Mouse (Mus musculus) heart, postnatal 14 days (tissue): Measurements from ENCODE around the gene Nedd4. TPM values are rescaled to one million over a fixed set of nuclear protein-coding genes. Genes with fewer than 3 reads are reported as not detected.
A peak's percentile ranks its signal among the peaks of the same experiment; 100 is the strongest.
"Not testable (repeated sequence)": the region's sequence is repeated elsewhere in the genome, so short reads cannot be mapped to it uniquely, and the experiment has no call there.

Experiments used
- DNase-seq, 2 experiments: peaks; one replicate each; pipeline ENCODE4 v3.0.0; 2021 to 2022
- intact Hi-C: fragments of 180-260 bp; cut with DNase I; formaldehyde crosslinking; loops from one replicate; pipeline ENCODE4 v1.15.1; 2025
- long read RNA-seq, 2 experiments: library from polyadenylated mRNA; stranded (forward); transcript quantifications; one replicate each; pipeline ENCODE4 v2.0.0; 2021
- total RNA-seq, 2 experiments: library from RNA; stranded (reverse); gene quantifications; 2 replicates each; pipeline ENCODE4 v1.2.3; 2021

The Nedd4 gene
- total RNA-seq, result 100 to 1,000 TPM; 405 to 416 TPM
- long read RNA-seq, experiment 1, full-length matches to known transcripts, result 207 of 267 reads
- long read RNA-seq, experiment 1, partial matches to known transcripts, result 40 of 267 reads
- long read RNA-seq, experiment 1, other reads (novel, unspliced or antisense), result 20 of 267 reads
- long read RNA-seq, experiment 2, full-length matches to known transcripts, result 211 of 253 reads
- long read RNA-seq, experiment 2, partial matches to known transcripts, result 29 of 253 reads
- long read RNA-seq, experiment 2, other reads (novel, unspliced or antisense), result 13 of 253 reads

DNA sequence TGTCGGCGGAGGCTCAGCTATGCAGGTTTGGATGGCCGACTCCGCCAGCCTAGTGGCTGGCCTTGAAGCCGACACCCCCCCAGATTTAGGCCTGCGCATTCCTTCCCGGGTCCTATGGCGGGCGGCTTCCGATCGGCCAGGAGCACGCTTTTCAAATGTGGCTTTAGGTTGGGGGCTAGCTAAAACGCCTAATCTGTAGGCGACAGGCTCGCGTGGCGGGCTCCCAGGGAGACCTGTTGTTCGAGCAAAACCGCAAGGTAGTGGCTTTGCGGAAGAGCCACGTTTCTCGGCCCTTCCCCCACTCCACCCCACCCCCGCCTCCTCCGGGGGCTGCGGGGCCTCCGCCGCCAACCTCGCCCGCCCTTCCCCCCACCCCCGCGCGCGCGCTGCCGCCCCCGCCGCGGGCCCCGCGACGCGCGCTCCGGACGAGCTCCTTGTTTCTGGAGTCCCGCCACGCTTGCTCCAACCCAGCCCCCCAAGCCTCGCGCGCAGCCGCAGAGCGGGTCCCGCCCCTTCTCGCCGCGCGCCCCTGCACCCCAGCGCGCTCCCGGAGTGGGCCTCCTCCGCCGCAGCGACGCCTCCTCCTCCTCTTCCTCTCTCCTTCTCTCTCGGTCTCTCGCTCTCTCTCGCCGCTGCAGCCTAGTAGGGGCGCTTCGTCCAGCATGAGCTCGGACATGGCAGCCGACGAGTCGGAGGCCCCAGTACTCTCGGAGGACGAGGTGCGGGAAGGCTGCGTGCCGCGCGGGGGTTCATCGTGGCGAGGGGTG is at the start of gene Nedd4:
Gene Nedd4, plus strand, starts transcription at position 452 of the 767 bp plus-strand sequence.
- peak; percentile 98 for DNase-seq
- intact Hi-C loops, result loop anchor here (2.0 kb wide), 1 partner anchor 21 kb away; no protein-coding TSS in a partner anchor

DNA sequence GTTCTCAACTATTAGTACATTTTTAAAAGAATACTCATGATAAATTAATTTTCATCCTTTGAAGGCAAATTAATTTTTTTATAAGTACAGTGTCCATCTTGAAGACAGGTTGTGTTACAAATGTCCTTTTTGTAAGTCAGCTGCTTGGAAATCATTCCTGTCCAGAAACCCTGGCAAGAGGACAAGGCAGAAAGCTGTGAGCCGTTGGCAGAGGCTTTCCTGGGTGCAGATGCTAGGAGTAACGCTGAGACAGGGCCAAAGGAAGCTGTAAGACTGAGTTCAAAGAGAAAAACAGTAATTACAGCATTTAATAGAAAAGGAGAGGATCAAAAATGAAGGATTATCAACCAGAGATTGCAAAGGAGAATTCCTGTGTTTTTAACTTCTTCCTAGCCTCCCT is 48.3 kb upstream of the Nedd4 start:
- peak; percentile 17 to 34 for DNase-seq
- intact Hi-C loops, result no loop called here

DNA sequence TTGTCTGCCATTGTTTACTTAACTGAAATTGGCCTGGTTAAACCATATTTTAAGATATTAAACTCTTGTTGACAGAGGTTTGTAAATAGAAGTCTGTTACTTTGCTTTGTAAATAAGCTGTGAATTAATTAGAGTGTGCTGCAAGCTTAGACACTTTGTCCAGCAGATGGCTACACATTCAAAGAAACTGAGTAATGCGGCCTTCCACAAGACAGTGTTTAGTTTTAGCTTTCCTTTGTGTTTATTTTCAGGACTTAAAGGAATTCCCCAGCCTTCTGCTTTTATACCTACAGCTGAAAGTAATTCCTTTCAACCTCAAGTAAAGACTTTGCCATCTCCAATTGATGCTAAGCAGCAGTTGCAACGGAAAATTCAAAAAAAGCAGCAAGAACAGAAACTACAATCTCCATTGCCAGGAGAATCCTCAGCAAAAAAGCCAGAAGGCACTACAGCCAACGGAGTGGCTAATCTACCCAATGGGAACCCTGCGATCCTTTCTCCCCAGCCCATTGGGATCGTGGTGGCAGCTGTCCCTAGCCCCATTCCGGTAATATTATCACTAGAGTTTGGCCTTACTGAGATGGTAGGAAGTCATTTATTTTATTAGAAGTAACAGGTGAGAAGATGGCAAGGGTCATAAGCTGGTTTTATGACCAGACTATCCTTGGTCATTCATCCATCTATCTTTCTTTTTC is 47.2 kb upstream of the Nedd4 start:
- intact Hi-C loops, result no loop called here
- no peak for DNase-seq

DNA sequence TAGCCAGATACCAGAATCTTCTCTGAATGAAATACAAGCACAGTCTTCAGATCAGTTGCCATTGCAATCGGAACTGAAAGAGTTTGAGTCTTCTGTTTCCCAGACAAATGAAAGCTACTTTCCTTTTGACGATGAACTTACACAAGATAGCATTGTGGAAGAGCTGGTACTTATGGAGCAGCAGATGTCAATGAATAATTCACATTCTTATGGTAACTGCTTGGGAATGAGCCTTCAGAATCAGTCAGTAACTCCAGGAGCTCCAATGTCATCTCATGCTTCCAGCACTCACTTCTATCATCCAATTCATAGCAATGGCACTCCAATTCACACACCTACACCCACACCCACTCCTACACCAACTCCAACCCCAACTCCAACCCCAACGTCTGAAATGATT is 44.1 kb upstream of the Nedd4 start:
- intact Hi-C loops, result no loop called here
- DNase-seq, result no peak

DNA sequence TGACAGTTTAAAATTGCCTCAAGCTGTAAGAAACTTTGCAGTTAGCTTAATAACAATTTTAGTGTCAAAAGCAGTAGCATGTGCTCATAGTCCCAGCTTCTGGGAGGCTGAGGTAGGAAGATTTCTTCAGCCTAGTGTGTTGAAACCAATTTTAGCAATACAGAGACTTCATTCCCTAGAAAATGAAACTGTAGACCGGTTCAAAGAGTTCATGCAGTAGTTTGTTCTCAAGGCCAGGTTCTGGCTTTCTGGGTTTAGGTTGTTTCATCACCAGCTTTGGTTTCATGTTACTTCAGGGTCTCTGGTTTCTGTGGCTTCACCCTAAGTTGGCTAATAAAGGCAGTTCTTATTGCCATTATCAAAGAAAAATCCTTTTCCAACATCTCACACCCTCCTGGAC is 38.5 kb upstream of the Nedd4 start:
- intact Hi-C loops, result no loop called here
- no peak for DNase-seq

DNA sequence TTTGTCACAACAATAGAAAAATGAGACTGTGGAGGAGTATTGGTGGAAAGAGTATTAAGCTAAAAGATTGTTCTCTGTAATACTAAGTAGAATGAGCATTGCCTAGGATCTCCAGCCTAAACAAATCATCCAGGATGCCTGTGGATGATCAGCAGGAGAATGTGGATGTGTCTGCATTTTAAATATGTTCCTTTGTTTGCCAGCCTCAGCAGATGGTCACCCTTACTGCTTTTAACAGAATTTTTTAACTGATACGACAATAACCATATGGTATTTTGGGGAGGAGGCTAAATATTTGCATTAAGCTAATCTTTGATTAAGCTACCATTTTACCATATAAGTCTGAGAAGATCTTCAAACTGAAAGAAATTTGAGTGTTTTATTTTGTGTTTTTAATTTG is 34.5 kb upstream of the Nedd4 start:
- no peak for DNase-seq
- intact Hi-C loops, result no loop called here

DNA sequence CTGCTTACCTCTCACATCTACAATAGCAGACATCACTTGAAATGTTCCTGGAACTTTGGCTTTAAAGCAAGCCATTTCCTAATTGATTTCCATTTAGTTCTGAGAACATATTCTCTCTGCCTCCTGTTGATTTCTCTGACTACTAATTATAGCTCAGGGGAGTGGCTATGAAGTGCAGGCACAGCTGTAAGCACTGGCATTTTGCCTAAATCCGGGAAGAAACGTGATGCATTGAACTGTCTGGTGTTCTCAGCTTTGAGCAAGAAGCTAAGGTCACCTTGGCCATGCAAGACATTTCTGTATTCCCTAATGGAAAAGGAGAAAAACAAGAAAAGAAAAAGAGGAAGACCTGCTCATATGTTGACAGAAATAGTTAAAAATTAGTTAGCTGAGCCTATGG is 33.6 kb upstream of the Nedd4 start:
- peak; percentile 46 to 72 for DNase-seq
- intact Hi-C loops, result no loop called here

DNA sequence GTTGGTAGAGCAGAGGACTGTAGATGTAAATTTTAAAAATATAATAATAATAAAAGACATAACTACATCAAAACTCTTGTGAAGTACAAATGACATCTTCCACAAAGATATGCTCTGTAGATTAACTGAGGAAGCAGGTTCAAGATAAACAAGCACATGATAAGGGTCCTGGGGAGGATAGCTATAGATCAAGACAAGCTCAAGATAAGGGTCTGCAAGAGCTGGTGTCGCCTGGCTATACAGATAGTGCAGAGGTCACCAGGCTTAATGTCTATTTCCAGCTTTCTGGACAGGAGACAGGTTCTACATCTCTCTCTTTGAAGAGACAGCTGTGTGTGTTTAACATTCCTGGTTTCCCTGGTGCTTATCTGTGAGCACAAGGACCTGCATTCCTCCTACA is 29.9 kb upstream of the Nedd4 start:
- no peak for DNase-seq
- intact Hi-C loops, result no loop called here

DNA sequence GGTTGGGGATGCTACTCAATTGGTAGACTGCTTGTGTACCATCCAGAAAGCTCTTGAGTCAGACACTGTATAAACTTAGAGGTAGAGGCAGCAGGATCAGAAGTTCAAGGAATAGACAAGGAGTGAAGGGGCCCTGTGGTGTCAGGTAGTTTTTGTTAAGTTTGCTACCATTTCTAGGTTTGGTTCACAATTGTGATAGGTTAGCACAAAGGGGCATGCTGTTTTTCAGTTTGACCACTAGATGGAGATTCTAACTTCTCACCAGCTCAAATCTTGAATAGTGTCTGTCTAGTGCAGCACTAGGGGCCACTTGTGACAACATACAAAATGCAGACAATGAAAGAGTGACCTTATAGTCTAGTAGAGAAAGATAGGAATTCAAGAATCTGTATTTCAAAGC is 27.0 kb upstream of the Nedd4 start:
- intact Hi-C loops, result loop anchor here (1.0 to 2.0 kb wide), 2 partner anchors 30 to 37 kb away; no protein-coding TSS in a partner anchor
- DNase-seq, result peak in 1 of 2 experiments; percentile 23

DNA sequence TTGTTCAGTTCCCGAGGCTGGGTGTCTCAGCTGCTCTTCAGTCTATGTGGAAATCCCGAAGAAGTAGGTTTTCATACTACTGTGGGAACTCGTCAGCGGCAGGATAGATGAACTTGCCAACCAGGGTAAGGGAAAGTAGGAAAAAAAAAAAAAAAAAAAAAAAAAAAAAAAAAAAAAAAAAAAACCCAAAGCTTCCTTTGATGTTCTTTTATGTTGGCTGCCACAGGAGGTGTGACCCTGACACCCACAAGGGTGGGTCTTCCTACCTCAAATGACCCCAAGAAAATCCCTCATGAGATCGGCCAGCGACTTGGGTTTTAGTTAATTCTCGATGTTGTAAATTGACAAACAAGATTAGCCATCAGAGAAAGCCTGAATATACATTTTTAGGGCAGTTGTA is 25.6 kb upstream of the Nedd4 start:
- DNase-seq, result no peak
- intact Hi-C loops, result no loop called here

DNA sequence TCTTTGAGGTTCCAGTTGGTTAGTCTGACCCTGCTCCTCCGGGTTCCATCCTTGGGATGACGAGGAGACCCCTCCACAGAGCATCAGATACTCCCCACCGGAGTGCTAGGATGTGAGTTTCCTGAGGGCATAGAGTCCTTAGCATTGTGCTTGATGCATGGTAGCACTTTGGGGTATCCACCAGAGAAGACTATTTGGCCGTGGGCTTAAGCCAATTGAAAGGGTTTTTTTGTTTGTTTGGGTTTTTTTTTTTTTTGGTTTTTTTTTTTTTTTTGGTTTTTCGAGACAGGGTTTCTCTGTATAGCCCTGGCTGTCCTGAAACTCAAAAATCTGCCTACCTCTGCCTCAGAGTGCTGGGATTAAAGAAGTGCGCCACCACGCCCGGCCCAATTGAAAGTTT is 24.9 kb upstream of the Nedd4 start:
- intact Hi-C loops, result no loop called here
- no peak for DNase-seq

DNA sequence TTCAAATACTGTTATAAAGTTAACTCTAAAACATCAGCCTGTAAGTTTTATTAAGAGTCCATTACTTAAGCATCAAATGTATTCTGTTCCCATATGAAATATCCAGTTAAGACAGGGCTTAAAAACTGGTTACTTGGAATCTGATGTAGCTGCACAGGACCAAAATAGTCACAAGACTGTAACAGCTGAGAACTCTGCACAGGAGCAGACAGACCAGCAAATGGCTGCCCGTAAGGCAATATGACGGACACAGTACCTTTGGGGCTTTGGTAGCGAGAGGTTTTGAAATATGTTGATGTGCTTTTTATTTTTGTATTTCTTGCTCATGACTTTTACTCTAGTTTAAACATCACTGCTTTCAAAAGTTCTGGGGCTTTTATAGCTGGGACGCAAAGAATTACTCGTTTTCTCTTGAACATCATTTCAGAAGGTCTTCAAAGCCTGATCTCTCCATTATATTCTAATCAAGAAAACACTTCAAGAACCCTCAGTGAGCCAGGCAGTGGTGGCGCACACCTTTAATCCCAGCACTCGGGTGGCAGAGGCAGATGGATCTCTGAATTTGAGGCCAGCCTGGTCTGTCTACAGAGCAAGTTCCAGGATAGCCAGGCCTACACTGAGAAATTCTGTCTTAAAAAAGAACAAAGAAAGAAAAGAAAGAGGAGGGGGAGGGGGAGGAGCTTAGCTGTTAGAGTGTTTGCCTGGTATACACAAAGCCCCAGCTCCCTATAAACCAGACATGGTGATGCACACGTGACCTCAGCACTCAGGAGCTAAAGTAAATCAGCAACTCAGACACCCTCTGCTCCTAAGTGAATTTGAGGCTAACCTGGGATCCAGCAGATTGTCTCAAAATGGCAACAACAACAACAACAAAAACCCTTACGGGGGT is 22.9 kb upstream of the Nedd4 start:
- intact Hi-C loops, result no loop called here
- no peak for DNase-seq

DNA sequence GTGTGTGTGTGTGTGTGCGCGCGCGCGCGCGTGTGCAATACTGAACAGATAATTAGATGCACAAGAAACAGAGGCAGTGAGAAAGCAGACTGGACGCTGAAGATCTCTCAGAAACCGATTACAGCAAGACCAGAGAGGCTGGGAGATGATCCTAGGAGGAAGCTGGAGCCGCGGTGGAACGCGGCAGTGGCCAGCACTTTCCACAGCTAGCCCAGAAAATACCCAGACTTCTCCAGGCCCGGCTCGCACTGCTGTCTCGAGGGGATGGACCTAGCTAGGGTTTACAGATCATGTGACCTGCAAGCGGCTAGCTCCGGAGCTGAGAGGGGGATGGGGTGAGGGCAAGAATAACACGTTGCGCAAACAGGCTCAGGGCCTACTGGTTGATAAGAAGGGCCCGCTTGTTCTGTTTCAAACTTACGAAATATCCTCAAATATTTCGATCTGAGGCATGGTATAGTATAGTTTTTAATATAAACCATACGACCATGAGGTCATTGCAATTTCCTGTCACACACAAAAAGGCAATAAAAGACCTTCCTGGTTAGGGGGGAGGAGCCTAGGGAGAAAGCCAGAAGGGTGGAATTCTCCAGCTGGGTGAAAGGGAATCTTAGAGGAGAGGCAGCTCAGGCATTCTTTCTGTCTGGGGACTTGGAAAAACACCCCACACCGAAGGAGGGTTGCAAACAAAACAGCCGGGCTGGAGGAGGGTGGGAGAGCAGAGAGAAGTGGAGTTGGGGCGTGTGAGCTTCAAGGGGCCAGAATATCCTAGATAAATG is 22.1 kb upstream of the Nedd4 start:
- DNase-seq, result peak; percentile 82 to 87
- intact Hi-C loops, result loop anchor here (2.0 kb wide), 1 partner anchor 23 kb away; the partner anchor contains the start of gene Nedd4

DNA sequence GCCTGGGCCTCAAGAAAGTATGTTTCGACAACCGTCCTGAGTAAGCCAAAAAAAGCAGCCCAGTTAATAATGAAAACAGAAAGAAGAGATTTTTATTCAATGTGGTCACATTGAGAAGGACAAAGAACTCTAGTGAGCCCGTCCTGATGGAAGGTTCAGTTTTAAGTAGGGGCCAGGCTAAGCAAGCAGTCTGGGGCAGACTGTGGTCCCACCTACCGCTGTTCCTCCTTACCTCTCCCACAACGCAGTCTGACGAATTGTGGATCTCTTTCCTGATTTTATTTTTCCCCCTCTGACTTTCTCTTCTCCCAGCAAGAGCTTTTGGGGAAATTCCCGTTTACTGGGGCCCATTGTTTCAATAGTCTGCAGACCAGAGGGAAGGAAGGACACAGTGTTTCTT is 21.5 kb upstream of the Nedd4 start:
- DNase-seq, result no peak
- intact Hi-C loops, result loop anchor here (2.0 kb wide), 1 partner anchor 22 kb away; the partner anchor contains the start of gene Nedd4

DNA sequence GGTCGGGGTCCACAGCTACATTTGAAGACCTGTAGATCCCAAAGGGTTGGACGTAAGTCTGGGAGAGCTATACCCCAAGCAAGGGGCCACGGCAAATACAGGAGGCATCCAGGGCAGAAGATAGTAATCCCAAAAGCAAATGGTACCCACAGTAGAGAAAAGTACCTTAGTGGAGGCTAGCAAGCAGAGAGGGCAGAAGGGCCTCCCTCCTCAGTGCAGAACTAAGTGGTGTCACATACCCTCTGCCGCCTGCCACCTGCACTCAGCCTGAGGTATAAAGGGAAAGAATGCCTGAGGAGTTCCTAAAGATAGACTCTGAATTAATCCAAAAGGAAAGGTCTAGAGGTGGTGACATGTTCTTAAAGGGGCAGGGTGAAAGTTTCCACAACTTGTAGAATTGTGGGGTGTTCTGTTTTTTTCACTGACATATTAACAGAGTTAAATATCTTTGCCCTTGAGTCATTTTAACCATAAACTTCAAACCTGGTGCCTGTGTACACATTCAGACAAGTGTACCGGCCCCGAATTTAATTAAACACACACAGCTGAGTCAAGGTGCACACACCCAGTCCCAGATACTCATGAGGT is 21.0 kb upstream of the Nedd4 start:
- intact Hi-C loops, result loop anchor here (2.0 kb wide), 1 partner anchor 22 kb away; the partner anchor contains the start of gene Nedd4
- DNase-seq, result peak; percentile 26 to 48

DNA sequence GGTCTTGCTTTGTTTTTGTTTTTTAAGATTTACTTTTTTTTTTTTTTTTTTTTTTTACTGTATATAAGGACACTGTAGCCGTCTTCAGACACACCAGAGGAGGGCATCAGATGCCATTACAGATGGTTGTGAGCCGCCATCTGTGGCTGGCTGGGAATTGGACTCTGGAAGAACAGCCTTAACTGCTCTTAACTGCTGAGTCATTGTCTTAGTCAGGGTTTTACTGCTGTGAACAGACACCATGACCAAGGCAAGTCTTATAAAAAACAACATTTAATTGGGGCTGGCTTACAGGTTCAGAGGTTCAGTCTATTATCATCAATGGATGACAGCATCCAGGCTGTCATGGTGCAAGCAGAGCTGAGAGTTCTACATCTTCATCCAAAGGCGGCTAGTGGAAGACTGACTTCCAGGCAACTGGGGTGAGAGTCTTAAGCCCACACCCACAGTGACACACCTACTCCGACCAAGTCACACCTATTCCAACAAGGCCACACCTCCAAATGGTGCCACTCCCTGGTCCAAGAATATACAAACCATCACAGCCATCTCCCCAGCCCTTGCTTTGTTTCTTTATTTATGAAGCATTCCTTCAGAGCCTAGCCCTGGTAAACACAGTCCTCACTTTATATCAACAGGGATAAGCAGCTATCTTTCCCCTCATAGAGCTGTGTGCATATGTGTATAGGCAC is 19.2 kb upstream of the Nedd4 start:
- DNase-seq, intact Hi-C loops: not testable (repeated sequence)

DNA sequence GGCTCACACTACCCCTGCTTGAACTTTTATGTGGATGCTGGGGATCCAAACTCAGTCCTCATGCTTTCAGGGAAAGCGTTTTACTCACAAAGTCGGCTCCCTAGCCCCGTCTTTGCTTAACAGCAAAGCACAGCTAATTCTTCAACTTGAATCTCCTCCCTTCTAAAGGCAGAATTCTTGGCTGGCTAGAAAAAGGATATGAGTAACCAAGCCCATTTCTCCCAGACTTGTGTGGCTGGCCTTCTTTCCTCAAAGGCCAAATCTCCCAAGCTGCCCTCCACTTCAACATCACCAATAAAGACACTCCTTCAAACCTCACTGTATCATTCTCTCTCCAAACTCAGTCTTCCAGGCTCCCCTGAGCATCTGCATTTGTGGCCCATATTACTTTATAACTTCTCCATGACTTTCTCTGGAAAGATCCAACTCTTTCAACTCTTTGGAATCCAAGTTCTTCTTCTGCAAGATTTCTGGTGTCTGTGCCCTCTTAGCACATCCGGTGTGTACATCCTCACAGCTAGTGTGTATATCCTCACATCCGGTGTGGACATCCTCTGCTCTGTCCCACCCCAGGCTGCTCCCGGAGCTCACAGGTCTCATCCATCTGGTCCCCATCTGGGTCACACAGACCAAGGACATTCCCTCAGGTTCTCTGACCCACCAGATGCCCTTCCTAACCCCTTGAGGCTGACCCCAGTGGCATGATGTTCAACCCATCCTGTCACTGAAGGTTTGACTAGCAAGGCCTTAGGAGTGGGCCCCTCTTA is 18.3 kb upstream of the Nedd4 start:
- intact Hi-C loops, result no loop called here

More for the DNA sequence above, 18.3 kb upstream of the Nedd4 start:
- no peak for DNase-seq
